Mouse (Mus musculus): ENCODE measurements at regions not wholly inside any gene's neighbourhood (a gene's known extent, or its start where the extent isn't known, plus 50 kb on each side); places are given as distances from the start of the nearest gene placed in this dataset.

DNA sequence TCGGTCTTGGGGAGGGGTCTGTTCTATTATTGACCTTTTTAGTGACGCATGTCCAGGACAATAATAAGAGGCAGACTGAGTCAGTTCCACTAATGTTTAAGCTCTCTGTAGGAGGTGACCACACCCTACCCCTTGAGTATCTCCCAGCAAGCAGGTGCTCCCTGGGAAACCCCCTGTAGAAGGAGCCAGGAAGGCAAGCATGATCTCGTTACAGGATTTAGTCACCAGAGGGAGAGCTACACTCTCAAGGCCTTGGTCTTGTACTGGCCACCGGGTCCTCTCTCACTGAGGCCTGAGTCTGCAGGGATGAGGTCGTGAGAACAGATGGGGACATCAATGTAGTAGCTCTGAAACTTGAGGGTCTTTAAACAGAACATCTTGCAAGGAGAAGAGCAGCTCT lies 55.3 kb upstream of the Ccnd2 start:
- DNase-seq (ENCODE audit: low read depth, low spot score): no peak

DNA sequence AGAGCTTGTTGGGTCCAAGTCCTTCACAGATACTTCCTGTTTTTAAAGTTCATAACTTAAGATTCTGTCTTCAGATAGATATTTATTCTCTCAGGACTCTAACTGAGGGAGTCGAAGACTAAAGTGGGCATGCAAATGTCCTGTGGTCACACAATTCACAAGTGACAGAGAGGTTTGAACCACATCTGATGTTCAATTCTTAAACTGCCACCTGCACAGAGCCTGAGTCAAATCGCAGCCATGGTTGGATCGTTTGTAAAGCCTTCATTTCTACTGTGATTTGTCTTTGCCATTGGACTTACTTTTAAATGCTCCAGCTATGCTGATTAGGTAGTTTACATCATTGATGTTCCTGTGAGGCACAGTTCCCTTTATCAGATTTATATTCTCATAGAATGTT lies 61.4 kb upstream of the Ccnd2 start:
- no peak for DNase-seq (ENCODE audit: low read depth, low spot score)

DNA sequence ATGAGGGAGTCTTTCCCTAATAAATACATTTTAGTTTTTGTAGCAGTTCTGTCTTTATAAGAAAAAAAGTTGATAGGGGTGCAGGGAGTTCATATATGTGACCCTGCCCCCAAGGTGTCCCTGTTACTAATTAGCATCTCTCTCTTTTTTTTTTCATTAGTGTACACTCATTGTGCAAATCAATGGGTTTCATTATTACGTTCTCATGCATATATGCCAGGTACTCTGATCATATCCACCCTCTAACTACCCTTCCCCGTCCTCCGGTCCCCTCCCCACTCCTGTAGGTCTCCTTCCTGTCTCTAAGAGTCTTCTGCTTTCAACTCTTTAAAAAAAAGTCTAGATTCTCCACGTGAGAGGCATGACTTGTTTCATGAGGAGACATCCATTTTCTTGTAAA lies 63.9 kb upstream of the Ccnd2 start:
- no peak for DNase-seq (ENCODE audit: low read depth, low spot score)

DNA sequence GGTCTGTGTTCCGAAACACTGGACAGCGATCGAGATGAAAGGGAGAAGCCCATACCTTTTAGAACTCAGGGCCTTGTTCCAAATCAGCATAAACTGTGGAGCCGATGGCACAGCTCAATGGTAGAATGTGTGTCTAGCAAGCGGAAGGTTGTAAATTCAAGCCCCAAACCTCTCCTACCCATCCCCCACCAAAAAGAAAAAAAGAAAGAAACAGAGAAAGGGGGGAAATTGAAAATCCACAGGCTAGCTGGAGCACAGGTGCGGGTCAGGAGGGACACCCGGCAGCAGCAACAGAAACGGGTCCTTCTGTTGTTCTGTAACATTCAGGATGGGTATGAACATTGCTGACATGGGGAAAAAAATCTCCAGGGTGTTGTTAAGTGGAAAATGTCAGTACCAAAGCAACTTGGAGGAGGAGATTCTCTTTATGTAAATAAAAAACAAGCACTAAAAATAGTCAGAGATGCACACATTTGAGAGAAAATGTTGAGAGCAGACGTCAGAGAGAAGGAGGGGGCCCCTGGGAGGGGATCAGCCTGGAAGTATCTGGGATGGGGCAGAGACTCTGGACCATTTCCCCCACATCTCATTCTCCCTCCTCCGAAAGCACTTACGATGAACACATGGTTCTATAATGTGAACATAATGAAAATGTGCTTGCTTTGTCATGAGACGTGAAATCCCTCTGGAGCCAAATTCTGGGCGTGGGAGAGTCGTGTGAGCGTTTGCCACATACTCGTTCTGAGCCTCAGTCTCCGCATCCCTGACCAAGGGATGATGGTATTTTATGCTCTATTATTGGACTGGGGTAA lies 66.8 kb upstream of the Ccnd2 start:
- DNase-seq (ENCODE audit: low read depth, low spot score): no peak

DNA sequence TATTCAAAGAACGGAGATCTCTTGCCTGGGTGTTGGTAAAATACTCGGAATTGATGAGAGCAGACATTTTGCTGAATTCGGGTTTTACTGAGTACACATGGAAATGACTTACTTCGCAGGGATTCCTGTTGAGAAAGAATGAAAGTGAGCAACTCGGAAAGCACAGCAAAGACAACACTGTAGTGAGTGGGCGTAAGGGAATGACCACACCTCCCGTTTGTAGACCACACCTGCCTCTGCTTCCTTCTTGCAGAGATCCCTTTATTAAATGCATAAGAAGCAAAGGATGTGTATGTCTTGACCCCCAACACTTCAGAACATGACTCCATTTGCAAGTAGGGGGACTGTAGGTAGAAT lies 67.4 kb upstream of the Ccnd2 start:
- no peak for DNase-seq (ENCODE audit: low read depth, low spot score)

DNA sequence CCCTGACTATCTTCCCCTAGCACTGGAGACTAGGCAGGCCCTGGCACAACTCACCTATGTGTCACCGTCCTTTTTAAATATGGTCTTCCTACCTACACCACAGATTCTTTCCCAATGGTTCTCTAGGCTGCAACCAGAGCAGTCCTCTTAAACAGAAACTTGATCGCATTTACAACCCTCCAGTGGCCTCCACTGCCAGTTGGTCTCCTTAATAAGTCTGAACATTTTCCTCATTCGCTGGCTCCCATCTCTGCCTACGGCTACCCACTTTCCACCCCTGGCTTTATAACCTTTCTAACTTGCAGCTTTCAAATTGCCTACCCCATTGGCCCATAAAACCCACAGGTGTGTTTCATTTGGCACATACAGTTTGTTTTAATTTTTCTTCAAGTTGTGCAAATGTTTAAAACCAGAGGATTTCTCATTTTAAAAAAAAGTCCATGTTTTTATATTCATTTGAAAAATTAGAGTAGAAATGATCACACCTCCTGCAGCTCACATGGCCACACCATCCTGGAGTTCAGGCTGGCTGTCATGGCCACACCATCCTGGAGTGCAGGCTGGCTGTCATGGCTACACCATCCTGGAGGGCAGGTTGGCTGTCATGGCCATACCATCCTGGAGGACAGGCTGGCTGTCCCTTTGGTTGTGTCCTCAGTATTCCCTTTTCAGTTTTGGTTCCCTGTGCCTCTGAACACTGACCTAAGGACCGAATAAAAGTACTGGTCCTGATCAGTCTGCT lies 74.4 kb upstream of the Ccnd2 start:
- peak; percentile 74 for DNase-seq (ENCODE audit: low read depth, low spot score)

DNA sequence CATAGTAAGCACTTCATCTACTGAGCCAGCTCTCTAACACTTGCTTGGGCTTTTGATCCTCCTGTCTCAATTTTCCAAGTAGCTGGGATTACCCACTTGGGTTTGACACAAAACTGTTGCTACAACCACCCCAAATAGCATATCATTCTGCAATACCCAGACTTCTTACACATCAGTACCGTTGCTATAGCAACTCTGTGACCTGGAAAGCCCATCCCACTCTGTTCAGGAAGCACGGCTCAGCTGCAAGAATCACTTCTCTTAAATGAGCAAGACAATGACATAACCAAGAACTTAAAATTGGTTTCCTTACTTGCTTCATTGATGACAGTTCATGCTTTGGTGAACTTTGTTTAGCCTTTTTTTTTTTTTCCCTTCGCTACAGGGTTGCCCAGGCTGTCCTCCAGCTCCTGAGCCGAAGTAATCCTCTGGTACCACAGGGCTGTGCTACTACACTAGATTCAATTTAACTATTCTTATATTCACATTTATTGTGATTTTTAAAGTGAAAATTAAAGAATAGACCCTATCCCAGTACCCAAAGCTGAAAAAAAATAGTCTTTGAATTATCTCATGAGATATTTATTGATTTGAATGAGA lies 84.6 kb upstream of the Ccnd2 start:
- DNase-seq (ENCODE audit: low read depth, low spot score): no peak

DNA sequence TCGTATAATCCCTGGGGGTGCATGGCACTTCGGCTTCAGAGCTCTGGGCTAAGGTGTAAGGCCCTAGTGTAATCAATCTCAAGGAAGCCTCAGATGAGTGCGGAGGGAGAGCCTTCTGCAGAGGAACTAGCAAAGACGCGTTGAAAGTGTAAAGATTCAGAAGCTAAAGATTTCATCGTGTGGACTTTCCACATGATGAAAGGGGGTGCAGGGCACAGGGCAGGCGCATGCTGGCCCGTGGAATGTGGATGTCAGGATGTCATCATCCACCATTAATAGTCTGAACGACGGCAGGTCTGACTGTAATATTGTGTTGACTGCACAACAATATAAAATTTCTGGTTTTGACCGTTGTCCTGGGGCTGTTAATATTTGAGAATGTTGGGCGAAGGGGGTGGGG lies 85.2 kb upstream of the Ccnd2 start:
- DNase-seq (ENCODE audit: low read depth, low spot score): no peak

DNA sequence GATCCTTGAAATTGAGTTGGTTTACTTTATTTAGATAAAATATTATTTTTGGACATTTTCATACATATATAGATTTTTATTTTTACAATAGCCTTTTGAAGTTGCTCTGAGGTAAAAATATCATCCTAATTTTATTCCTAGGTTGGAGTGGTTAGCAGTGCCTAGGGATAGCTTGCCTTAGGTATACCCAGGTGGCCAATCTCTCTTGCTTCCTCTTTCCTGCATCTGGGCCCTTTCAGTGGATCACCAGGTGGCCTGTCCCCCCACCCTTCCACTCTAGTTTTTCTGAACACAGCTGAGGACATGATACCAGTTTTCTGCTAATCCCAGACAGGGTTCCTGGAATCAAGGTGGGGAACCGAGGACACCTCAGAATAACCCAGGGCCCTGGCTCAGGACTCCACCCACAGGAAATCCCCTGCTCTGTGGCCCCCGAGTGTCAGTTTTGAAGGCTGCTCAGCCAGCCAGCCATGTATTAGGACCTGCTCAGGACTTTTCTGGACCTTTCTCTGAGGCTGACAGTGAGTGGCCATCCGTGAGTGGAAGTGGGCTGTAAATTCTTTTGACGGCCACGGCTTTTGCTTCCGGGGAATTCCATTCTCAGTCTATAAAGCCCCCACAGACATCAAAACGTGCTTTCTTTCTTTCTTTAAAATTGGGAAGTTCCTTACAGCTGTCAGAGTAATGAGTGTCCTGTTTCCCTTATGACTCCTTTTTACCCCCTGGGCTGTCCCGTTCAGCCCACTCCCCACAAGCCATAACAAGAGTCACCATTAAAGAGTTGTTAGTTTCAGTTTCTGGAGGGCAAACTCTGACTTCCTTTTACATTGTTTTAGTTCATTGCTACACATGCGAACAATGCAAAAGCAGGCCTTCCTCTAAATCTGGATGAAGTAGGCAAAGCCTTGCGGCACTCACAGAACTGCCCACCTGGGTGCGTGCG lies 87.8 kb upstream of the Ccnd2 start:
- no peak for DNase-seq (ENCODE audit: low read depth, low spot score)

DNA sequence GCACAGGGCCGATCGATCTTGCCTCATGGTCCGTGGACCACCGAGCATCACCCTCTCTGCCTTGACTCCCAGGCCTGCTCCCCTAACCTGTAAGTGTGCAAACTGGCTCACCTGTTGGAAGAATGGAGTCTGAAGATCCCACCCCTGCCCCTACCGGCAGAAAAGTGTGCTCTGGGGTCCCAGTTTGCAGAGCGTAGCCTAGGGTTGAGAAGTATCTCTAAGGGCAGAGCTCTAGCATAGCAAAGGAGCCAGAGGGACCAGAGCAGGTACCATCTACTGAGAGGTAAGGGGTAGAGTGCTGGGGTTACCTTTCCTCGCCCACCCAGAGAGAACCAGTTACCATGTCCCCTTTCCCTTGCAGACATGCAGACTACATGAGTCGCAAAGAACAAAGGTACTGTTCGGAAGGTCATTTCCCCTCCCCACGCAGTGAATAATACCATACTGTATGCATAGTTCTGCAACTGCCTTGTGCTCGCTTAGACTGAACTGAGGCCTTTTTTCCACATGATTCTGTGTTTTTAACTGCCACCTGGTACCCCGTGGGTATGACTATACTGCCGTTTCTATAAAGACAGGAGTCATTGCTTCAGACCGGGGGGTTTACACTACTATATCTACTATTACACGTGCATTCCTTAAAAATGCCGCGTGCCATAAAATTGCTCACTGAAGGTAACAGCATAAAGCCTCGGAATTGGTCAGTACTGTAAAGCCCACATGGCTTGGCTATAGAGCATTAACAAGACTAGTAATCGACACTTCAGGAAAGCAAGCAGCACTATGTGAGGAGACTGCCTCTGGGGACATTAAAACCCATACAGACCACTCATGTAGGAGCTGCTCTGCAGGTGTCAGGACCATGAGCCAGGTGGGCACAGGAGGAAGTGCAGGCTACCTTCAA lies 88.7 kb upstream of the Ccnd2 start:
- no peak for DNase-seq (ENCODE audit: low read depth, low spot score)

DNA sequence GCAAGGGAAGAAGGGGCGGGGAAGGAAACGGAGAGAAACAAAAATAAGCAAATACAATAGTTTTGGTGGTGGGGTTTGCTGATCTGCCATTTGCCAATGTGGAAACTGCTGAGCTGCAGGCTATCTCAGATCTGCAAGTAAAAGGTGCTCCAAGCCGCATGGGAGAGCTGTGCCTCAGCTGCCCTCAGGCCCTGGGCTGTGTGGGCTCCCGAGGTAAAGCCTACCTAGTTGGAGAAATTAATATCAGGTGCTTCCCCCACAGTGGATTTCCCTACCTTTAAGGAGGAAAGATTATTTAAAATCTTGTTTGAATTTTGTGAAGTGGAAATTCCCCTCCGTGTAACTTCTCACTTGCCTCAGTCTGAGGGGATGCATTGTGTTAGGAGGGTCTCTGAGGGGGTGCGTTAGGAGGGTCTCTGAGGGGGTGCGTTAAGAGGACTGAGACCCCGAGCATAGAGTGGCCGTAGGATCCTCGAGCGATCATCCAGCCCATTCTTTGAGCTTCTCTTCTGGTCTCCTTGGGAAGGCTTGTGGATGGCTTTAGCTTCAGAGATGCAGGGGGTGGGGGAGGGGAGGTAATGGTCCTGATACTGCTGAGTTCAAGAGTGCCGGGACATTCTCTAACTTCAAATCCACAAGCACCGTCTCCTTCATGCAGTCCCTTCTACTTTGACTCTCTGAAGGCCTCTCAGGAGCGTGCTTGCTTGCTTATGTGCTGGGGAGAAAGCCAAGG lies 89.9 kb upstream of the Ccnd2 start:
- no peak for DNase-seq (ENCODE audit: low read depth, low spot score)

DNA sequence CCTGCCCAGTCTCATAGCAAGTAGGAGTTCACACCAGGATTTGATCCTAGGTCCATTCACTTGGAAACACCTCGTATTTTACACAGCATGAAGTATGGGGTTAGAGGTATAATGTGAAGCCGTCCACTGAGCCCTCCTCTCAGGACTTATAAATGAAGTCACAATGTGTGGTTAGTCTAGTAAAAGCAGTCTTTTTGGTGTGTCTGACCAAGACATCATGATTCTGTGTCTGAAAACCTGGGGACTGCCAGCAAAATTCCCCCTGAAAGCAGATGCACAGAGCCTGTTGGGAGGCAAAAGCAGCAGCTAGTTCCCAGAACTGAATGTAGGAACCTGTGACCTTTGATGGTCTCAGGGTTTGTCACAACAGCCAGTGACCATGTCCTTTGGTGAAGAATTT lies 91.0 kb upstream of the Ccnd2 start:
- no peak for DNase-seq (ENCODE audit: low read depth, low spot score)

DNA sequence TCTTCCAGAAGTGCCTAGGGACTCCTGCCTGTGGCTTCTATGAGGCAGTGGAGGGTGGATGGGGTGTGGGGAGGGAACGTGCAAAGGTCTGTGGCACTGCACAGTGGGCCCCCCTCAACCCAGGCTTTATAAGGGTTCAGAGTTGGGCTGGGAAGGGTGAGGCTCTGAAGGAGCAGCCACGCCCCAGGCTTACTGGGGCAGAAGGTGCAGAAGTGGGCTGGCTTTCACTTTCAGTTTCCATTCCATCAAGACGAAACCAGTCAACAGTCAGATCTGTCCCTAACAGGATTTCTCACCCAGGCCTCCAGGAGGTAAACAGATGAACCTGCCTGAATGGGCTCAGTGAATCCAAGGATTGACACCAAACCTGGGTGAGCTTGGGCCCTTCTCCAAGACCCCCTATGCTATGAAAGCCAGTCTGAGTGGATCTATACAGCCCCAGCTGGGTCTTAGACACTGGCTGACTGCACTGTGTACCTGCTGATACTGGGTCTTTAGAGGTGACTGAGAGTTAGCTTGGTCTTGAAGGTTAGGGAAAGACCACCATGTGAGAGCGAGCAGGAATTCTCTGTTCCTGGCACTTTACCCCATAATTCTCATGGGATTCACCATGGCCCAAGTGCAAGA lies 93.9 kb upstream of the Ccnd2 start:
- no peak for DNase-seq (ENCODE audit: low read depth, low spot score)

DNA sequence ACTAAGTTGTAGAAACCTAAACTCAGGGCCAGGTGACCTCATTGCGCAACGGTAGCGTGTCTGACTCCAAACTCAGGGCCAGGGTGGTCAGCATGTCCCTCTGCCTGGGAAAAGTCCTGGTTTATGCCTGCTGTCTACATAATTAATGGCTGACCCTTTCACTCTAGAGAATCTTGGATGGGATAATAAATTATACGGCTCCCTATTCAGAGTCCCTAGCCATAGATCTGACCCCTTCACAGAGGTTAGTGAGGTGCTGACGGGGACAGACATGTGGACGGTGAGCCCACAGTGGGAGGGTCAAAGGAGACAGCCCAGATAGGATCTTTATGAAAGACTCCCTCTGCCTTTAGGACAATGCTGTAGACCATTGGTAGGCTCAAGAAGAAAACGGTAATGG lies 94.7 kb upstream of the Ccnd2 start:
- DNase-seq (ENCODE audit: low read depth, low spot score): no peak

DNA sequence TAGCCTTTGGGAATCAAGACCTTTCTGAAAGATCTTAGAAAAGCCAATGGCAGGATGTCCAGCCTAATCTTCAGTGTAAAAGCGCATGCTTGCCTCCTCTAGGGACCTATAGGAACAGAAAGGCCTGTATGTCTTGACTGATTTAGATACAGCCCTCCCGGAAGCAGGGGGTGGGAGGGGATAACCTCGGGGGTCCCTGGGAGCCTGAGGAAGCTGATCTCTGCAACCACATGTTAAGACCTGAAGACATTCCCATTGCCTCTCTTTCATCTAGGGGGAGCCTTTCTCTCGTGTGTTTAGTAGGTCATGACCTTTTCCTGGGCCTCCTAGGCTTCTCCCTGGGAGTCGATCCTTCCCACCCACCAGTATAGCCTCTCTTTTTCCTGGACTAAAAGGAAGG lies 95.3 kb upstream of the Ccnd2 start:
- no peak for DNase-seq (ENCODE audit: low read depth, low spot score)

DNA sequence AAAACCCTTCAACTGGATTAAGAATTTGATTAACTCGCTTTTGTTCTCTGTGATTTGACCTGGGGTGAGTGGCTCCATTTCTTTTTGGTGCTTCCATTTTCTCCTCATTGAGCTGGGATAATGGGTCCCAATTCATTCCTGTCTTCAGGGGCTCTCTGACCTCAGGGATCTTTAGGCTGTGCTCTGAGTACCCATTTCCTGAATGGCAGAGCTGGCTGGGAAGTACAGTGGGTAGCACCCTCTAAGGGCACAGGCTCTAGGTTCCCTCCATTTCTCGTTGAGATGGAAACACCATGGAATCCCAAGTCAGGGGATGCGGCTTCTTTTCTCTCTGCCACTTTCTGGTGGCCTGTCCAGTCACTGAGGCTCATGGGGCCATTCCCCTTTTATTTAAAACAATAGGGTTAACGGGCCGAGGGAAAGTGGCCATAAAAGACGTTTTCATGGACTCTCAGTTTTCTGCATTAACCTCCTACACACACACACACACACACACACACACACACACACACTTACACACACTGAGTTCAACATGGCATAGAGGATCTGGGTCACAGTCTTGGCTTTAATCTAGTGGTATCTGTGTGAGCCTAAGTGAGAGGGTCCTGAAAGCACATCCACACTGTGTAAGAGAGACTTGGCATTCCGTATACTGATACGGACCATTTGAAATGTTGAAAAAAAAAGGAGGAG lies 98.3 kb upstream of the Ccnd2 start:
- DNase-seq (ENCODE audit: low read depth, low spot score): no peak

DNA sequence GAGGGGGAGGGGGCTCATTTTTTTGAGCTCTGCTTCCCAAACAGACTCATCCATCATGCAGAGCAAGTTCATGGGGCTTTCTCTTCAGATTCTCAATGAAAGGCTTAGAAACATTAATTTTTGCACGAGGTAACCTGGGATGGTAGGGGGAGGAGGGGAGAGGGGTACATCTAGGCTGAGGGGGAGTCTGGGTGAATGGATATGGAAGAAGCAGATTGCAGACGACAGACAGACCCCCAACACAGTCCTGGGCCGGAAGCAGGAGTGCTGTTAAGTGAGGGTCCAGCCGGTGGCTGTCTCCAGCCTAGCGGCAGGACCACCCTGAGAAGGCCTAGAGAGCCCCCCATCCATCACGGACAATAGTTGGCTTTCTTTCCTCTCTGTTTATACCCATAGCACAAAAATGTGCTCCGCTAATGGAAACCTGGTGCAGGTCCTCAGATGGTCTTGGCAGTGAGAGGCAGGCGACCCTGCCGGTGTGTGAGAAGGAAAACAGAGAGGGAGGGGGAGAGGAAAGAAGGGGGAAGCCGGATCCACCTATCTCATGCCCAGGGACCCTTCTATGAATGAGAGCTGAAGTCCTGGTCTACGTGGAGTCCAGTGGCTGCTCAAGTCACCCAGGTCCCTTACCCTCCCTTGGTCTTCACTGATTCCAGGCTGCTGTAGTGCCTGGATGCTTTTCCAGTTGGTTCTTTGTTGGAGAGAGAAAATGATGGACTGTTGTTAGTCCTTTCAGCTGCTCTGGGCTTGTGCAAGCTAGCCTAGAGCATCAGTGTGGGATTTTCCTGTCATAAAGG lies 99.1 kb upstream of the Ccnd2 start:
- peak; percentile 77 for DNase-seq (ENCODE audit: low read depth, low spot score)

DNA sequence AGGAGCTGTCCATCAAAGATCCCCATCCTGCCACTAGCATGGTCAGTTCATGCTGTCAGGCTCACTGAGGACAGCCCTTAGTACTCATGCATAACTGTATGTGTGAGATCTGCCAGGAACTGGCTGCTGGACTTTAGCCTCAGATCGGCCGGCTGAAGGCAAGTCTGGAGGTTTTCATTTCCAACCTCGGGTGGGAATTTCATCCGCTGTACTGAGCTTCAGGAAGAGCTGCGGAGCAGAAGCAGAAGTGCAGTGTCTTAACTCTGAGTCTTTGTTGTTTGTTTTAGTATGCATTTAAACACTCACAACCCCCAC lies 99.6 kb upstream of the Ccnd2 start:
- no peak for DNase-seq (ENCODE audit: low read depth, low spot score)

Measured in forelimb bud, embryonic 11.5 days (tissue).